Mouse (Mus musculus): Measurements from ENCODE around the gene Pam.

- TF ChIP-seq CTCF (IDR thresholded peaks at IDR 0.05; ENCODE audit: low read depth, low read length): no peak
- no peak for TF ChIP-seq POLR2A (IDR thresholded peaks at IDR 0.05; ENCODE audit: extremely low read depth, insufficient read depth, low read length)
These were observed 15.0 kb downstream of the Pam start for GRCm38 (mm10) chr1:98080431-98080830.
